Mouse (Mus musculus) MEL (cell line): Measurements from ENCODE around the gene Gpr55. TPM values are rescaled to one million over a fixed set of nuclear protein-coding genes. Genes with fewer than 3 reads are reported as not detected.

Experiments
- DNase-seq: peaks from one replicate; pipeline ENCODE4 v3.0.0; 2011; ENCODE audit warnings: low read depth, low spot score
- H3K27ac ChIP-seq: 2 replicates; pipeline ENCODE4 v1.5.1; 2012; ENCODE audit warnings: low read depth, mild to moderate bottlenecking, control low read depth, low read length, moderate library complexity; ENCODE audit not compliant: control insufficient read depth
- H3K27me3 ChIP-seq, 2 experiments: fragments of 150-350 bp in 1 of 2; sonication (generic) in 1 of 2; 2 replicates each; pipeline ENCODE4 v1.6.1; 2012; ENCODE audit warnings: low read length in 2 of 2, mild to moderate bottlenecking in 2 of 2, improper control_type of control experiment in 1 of 2, moderate library complexity in 1 of 2; ENCODE audit not compliant: insufficient read depth in 2 of 2, control insufficient read depth in 1 of 2
- H3K36me3 ChIP-seq, 2 experiments: 2 replicates each; pipeline ENCODE4 v1.6.1; 2012 to 2014; ENCODE audit warnings: low read length in 2 of 2, improper control_type of control experiment in 1 of 2, inconsistent platforms in 1 of 2, mild to moderate bottlenecking in 1 of 2; ENCODE audit not compliant: insufficient read depth in 2 of 2, control insufficient read depth in 1 of 2
- H3K4me1 ChIP-seq, 2 experiments: fragments of 150-350 bp in 1 of 2; sonication (generic) in 1 of 2; 2 replicates each; pipeline ENCODE4 v1.6.1; 2012; ENCODE audit warnings: low read length in 2 of 2, improper control_type of control experiment in 1 of 2, mild to moderate bottlenecking in 1 of 2; ENCODE audit not compliant: insufficient read depth in 2 of 2, control insufficient read depth in 1 of 2
- H3K4me3 ChIP-seq, 2 experiments: fragments of 150-350 bp in 1 of 2; sonication (generic) in 1 of 2; 2 replicates each; pipeline ENCODE4 v1.5.1; 2012; ENCODE audit warnings: low read depth in 2 of 2, low read length in 2 of 2, mild to moderate bottlenecking in 2 of 2, moderate library complexity in 2 of 2, control low read depth in 1 of 2, improper control_type of control experiment in 1 of 2; ENCODE audit not compliant: control insufficient read depth in 1 of 2, insufficient read depth in 1 of 2
- H3K79me2 ChIP-seq: 2 replicates; pipeline ENCODE4 v1.6.1; 2012; ENCODE audit warnings: mild to moderate bottlenecking, low read length, moderate library complexity; ENCODE audit not compliant: control insufficient read depth, poor library complexity, insufficient read depth
- H3K9ac ChIP-seq: 2 replicates; pipeline ENCODE4 v1.6.1; 2012; ENCODE audit warnings: low read depth, mild to moderate bottlenecking, control low read depth, low read length, moderate library complexity; ENCODE audit not compliant: control insufficient read depth, poor library complexity, severe bottlenecking
- H3K9me3 ChIP-seq: fragments of 150-350 bp; sonication (generic); replicated peaks from 2 replicates; pipeline ENCODE4 v1.6.1; 2012; ENCODE audit warnings: mild to moderate bottlenecking, low read length, improper control_type of control experiment, moderate library complexity; ENCODE audit not compliant: insufficient read depth
- BHLHE40 ChIP-seq: IDR thresholded peaks from 2 replicates; pipeline ENCODE4 v1.6.1; 2012; ENCODE audit warnings: low read depth, mild to moderate bottlenecking, inconsistent platforms, low read length, improper control_type of control experiment, borderline replicate concordance
- CHD1 ChIP-seq: IDR thresholded peaks from 2 replicates; pipeline ENCODE4 v1.6.1; 2012; ENCODE audit warnings: low read depth, mild to moderate bottlenecking, inconsistent platforms, low read length, improper control_type of control experiment
- CHD2 ChIP-seq: IDR thresholded peaks from 2 replicates; pipeline ENCODE4 v1.6.1; 2011; ENCODE audit warnings: low read length, improper control_type of control experiment
- CTCF ChIP-seq, 3 experiments: IDR thresholded peaks in 2 of 3; conservative IDR thresholded peaks in 1 of 3; 2 replicates each; pipeline ENCODE4 v1.5.1; 2011 to 2012; ENCODE audit warnings: low read length in 3 of 3, low read depth in 2 of 3, mild to moderate bottlenecking in 2 of 3, improper control_type of control experiment in 1 of 3, inconsistent platforms in 1 of 3, mixed read lengths in 1 of 3, moderate library complexity in 1 of 3; ENCODE audit not compliant: control insufficient read depth in 1 of 3, insufficient read depth in 1 of 3, poor library complexity in 1 of 3, severe bottlenecking in 1 of 3
- E2F4 ChIP-seq: IDR thresholded peaks from 2 replicates; pipeline ENCODE4 v1.6.1; 2011; ENCODE audit warnings: low read depth, low read length, improper control_type of control experiment, borderline replicate concordance
- EP300 ChIP-seq, 2 experiments: IDR thresholded peaks; 2 replicates each; pipeline ENCODE4 v1.6.1; 2011; ENCODE audit warnings: improper control_type of control experiment in 2 of 2, low read length in 2 of 2, low read depth in 1 of 2, mild to moderate bottlenecking in 1 of 2
- GABPA ChIP-seq: IDR thresholded peaks from 2 replicates; pipeline ENCODE4 v1.6.1; 2012; ENCODE audit warnings: low read depth, mild to moderate bottlenecking, inconsistent platforms, low read length, improper control_type of control experiment, moderate library complexity
- KAT2A ChIP-seq: conservative IDR thresholded peaks from 2 replicates; pipeline ENCODE4 v1.6.1; 2012; ENCODE audit warnings: low read depth, low read length, improper control_type of control experiment, inconsistent platforms
- MAX ChIP-seq: IDR thresholded peaks from 2 replicates; pipeline ENCODE4 v1.6.1; 2011; ENCODE audit warnings: low read length, improper control_type of control experiment
- MAZ ChIP-seq: IDR thresholded peaks from 2 replicates; pipeline ENCODE4 v1.6.1; 2012; ENCODE audit warnings: low read depth, mild to moderate bottlenecking, inconsistent platforms, low read length, improper control_type of control experiment
- MEF2A ChIP-seq: IDR thresholded peaks from 2 replicates; pipeline ENCODE4 v1.6.1; 2014; ENCODE audit warnings: low read depth, mild to moderate bottlenecking, inconsistent platforms, low read length, improper control_type of control experiment; ENCODE audit not compliant: poor library complexity, insufficient replicate concordance, severe bottlenecking; ENCODE audit errors: extremely low read depth
- MYB ChIP-seq: IDR thresholded peaks from 2 replicates; pipeline ENCODE4 v1.6.1; 2011; ENCODE audit warnings: mild to moderate bottlenecking, low read depth, low read length, improper control_type of control experiment
- MYC ChIP-seq: IDR thresholded peaks from 2 replicates; pipeline ENCODE4 v1.6.1; 2011; ENCODE audit warnings: low read depth, mild to moderate bottlenecking, low read length, improper control_type of control experiment, moderate library complexity
- NELFE ChIP-seq: IDR thresholded peaks from 2 replicates; pipeline ENCODE4 v1.6.1; 2011; ENCODE audit warnings: low read depth, low read length, improper control_type of control experiment
- NRF1 ChIP-seq: IDR thresholded peaks from 2 replicates; pipeline ENCODE4 v1.6.1; 2014; ENCODE audit warnings: low read depth, mild to moderate bottlenecking, inconsistent platforms, low read length, improper control_type of control experiment, moderate library complexity; ENCODE audit not compliant: poor library complexity, insufficient read depth, severe bottlenecking
- POLR2A ChIP-seq, 2 experiments: IDR thresholded peaks; 2 replicates each; pipeline ENCODE4 v1.6.1; 2011 to 2012; ENCODE audit warnings: low read length in 2 of 2, mild to moderate bottlenecking in 2 of 2, control low read depth in 1 of 2, improper control_type of control experiment in 1 of 2, low read depth in 1 of 2, moderate library complexity in 1 of 2; ENCODE audit not compliant: control insufficient read depth in 1 of 2, insufficient read depth in 1 of 2, poor library complexity in 1 of 2
- RAD21 ChIP-seq: IDR thresholded peaks from 2 replicates; pipeline ENCODE4 v1.6.1; 2011; ENCODE audit warnings: mild to moderate bottlenecking, low read depth, low read length, improper control_type of control experiment
- RCOR1 ChIP-seq: IDR thresholded peaks from 2 replicates; pipeline ENCODE4 v1.6.1; 2012; ENCODE audit warnings: low read depth, mild to moderate bottlenecking, inconsistent platforms, low read length, improper control_type of control experiment
- SIN3A ChIP-seq: IDR thresholded peaks from 2 replicates; pipeline ENCODE4 v1.6.1; 2012; ENCODE audit warnings: low read length, improper control_type of control experiment, inconsistent platforms
- SMC3 ChIP-seq: IDR thresholded peaks from 2 replicates; pipeline ENCODE4 v1.6.1; 2011; ENCODE audit warnings: low read depth, low read length, improper control_type of control experiment
- TAL1 ChIP-seq: IDR thresholded peaks from 2 replicates; pipeline ENCODE4 v1.6.1; 2012; ENCODE audit warnings: mild to moderate bottlenecking, inconsistent platforms, low read length, moderate library complexity, mixed read lengths
- TCF12 ChIP-seq: IDR thresholded peaks from 2 replicates; pipeline ENCODE4 v1.6.1; 2014; ENCODE audit warnings: low read depth, mild to moderate bottlenecking, inconsistent platforms, low read length, improper control_type of control experiment, moderate library complexity
- UBTF ChIP-seq: IDR thresholded peaks from 2 replicates; pipeline ENCODE4 v1.6.1; 2012; ENCODE audit warnings: low read depth, mild to moderate bottlenecking, inconsistent platforms, low read length, improper control_type of control experiment, moderate library complexity, borderline replicate concordance; ENCODE audit not compliant: insufficient read depth
- USF1 ChIP-seq: IDR thresholded peaks from 2 replicates; pipeline ENCODE4 v1.6.1; 2014; ENCODE audit warnings: low read depth, mild to moderate bottlenecking, inconsistent platforms, low read length, improper control_type of control experiment, moderate library complexity
- USF2 ChIP-seq, 2 experiments: IDR thresholded peaks; 2 replicates each; pipeline ENCODE4 v1.6.1; 2011 to 2012; ENCODE audit warnings: improper control_type of control experiment in 2 of 2, low read length in 2 of 2, borderline replicate concordance in 1 of 2, inconsistent platforms in 1 of 2, low read depth in 1 of 2, mild to moderate bottlenecking in 1 of 2; ENCODE audit not compliant: insufficient read depth in 1 of 2
- ZKSCAN1 ChIP-seq: IDR thresholded peaks from 2 replicates; pipeline ENCODE4 v1.6.1; 2012; ENCODE audit warnings: low read depth, mild to moderate bottlenecking, inconsistent platforms, low read length, improper control_type of control experiment, moderate library complexity
- ZMIZ1 ChIP-seq: IDR thresholded peaks from 2 replicates; pipeline ENCODE4 v1.6.1; 2012; ENCODE audit warnings: low read depth, mild to moderate bottlenecking, inconsistent platforms, low read length, improper control_type of control experiment, moderate library complexity
- ZNF384 ChIP-seq: IDR thresholded peaks from 2 replicates; pipeline ENCODE4 v1.6.1; 2012; ENCODE audit warnings: low read depth, mild to moderate bottlenecking, inconsistent platforms, low read length, improper control_type of control experiment
- polyA plus RNA-seq, 2 experiments: library from polyadenylated mRNA; stranded (reverse) in 1 of 2; unstranded in 1 of 2; fragments of >175 nt in 1 of 2; fragments of >200 nt in 1 of 2; gene quantifications; 2 replicates each; pipeline versions ENCODE4 v1.2.1 to v1.2.4; 2012; ENCODE audit warnings: low replicate concordance in 2 of 2, low read depth in 1 of 2; ENCODE audit not compliant: insufficient read length in 2 of 2, insufficient read depth in 1 of 2, missing spikeins in 1 of 2
- total RNA-seq: library from RNA; depleted of rRNA; stranded (reverse); fragments of 300-350 nt; gene quantifications from 2 replicates; pipeline ENCODE4 v1.2.3, GENCODE M21; 2012

Gene Gpr55
- total and polyA plus RNA-seq, 3 experiments, result 0.01 to 0.04 TPM; not detected in 1

GRCm38 (mm10) chr1:85972341-85972740 lies 11.5 kb upstream of the Gpr55 start:
- H3K27me3 ChIP-seq, result peaks cover 5 to 6% of the 10 kb centered on the region in 2 experiments; a peak in 3 of 4 replicates

GRCm38 (mm10) chr1:85971070-85971469 lies 10.3 kb upstream of the Gpr55 start:
- Histone ChIP-seq H3K79me2 (no peaks in the 10 kb centered on the region), H3K9ac (no peak overlapping the region), H3K4me3 (no peak overlapping the region), H3K27me3 (peaks cover 5 to 6% of the 10 kb centered on the region in 2 experiments; a peak in 3 of 4 replicates), H3K4me1 (no peaks in the 10 kb centered on the region), H3K9me3 (no peaks in the 10 kb centered on the region), H3K36me3 (no peaks in the 10 kb centered on the region), H3K27ac (no peak overlapping the region)
- no peak for DNase-seq
- TF ChIP-seq CHD2 (no peak), TCF12 (no peak), RCOR1 (no peak), UBTF (no peak), POLR2A (IDR thresholded peaks at IDR 0.05; ENCODE audit: control insufficient read depth in 1 of 2, insufficient read depth in 1 of 2, low read depth in 1 of 2, low read length in 2 of 2, poor library complexity in 1 of 2) (no peak), MYB (no peak), CTCF (IDR thresholded peaks at IDR 0.05 in 2 of 3, conservative IDR thresholded peaks at IDR 0.05 in 1 of 3; ENCODE audit: control insufficient read depth in 1 of 3, insufficient read depth in 1 of 3, low read depth in 2 of 3, low read length in 3 of 3, poor library complexity in 1 of 3, severe bottlenecking in 1 of 3) (no peak), SMC3 (no peak), MAX (no peak), USF2 (IDR thresholded peaks at IDR 0.05; ENCODE audit: borderline replicate concordance in 1 of 2, insufficient read depth in 1 of 2, low read depth in 1 of 2, low read length in 2 of 2) (no peak), MYC (no peak), MEF2A (no peak), TAL1 (no peak), GABPA (no peak), E2F4 (no peak), USF1 (no peak), RAD21 (no peak), BHLHE40 (no peak)

More at GRCm38 (mm10) chr1:85972341-85972740, 11.5 kb upstream of the Gpr55 start:
- Histone ChIP-seq H3K36me3 (no peaks in the 10 kb centered on the region), H3K27ac (no peak overlapping the region), H3K4me1 (no peaks in the 10 kb centered on the region), H3K9ac (no peak overlapping the region), H3K79me2 (no peaks in the 10 kb centered on the region), H3K4me3 (no peak overlapping the region), H3K9me3 (no peaks in the 10 kb centered on the region)
- no peak for DNase-seq
- no peak for TF ChIP-seq MEF2A
- no peak for TF ChIP-seq SIN3A
- TF ChIP-seq MAZ, result no peak
- no peak for TF ChIP-seq MYC
- TF ChIP-seq POLR2A (IDR thresholded peaks at IDR 0.05; ENCODE audit: control insufficient read depth in 1 of 2, insufficient read depth in 1 of 2, low read depth in 1 of 2, low read length in 2 of 2, poor library complexity in 1 of 2), result no peak
- TF ChIP-seq NELFE, result no peak
- no peak for TF ChIP-seq ZMIZ1
- TF ChIP-seq TAL1, result no peak
- no peak for TF ChIP-seq EP300 (IDR thresholded peaks at IDR 0.05; ENCODE audit: low read depth in 1 of 2, low read length in 2 of 2)
- TF ChIP-seq ZNF384, result no peak
- no peak for TF ChIP-seq NRF1
- no peak for TF ChIP-seq CTCF (IDR thresholded peaks at IDR 0.05 in 2 of 3, conservative IDR thresholded peaks at IDR 0.05 in 1 of 3; ENCODE audit: control insufficient read depth in 1 of 3, insufficient read depth in 1 of 3, low read depth in 2 of 3, low read length in 3 of 3, poor library complexity in 1 of 3, severe bottlenecking in 1 of 3)
- TF ChIP-seq KAT2A, result no peak
- no peak for TF ChIP-seq CHD1
- no peak for TF ChIP-seq TCF12
- TF ChIP-seq GABPA, result no peak
- no peak for TF ChIP-seq USF1
- TF ChIP-seq ZKSCAN1, result no peak
